Mouse (Mus musculus) CH12.LX (cell line): ENCODE data around the gene Irf2.

Experiments
- E2F4 ChIP-seq: IDR thresholded peaks from 2 replicates; pipeline ENCODE4 v1.6.1; 2011; ENCODE audit warnings: low read depth, low read length, improper control_type of control experiment; ENCODE audit not compliant: insufficient replicate concordance
- ZNF384 ChIP-seq: IDR thresholded peaks from 2 replicates; pipeline ENCODE4 v1.6.1; 2012; ENCODE audit warnings: low read depth, low read length, improper control_type of control experiment, inconsistent platforms

- no peak for TF ChIP-seq ZNF384
- no peak for TF ChIP-seq E2F4
Observed at GRCm38 (mm10) chr8:46745464-46745863, 5.9 kb downstream of the Irf2 start.
